Mouse (Mus musculus) T-helper 1 cell (primary cell): Measurements from ENCODE around the gene Gm2a.

Experiments
- in situ Hi-C: fragments of 300-600 bp; cut with MboI, MseI; formaldehyde crosslinking; loops from one replicate; pipeline ENCODE4 v1.15.1; 2025; ENCODE audit warnings: high pct_unique_total_duplicates

Gm2a gene

DNA sequence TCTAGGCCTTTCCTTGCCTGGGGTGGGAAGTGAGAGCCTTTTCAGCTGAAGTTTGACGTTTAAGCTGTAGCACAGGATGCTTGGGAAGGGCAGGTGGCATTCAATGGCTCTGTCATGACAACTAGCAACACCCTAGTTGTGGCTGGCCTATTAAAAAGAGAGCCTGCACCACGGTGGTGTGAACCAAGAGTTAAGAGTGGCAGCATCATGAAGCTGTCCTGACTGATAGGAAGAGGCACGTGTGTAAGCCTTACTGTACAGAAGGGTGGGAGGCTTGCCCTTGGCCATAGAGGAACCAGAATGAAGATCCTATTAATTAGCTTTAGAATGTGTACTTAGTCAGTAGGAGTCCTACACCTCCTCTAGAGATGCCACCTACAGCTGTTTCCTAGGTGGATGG, 30.5 kb downstream of the Gm2a start:
- in situ Hi-C loops, result no loop called here

DNA sequence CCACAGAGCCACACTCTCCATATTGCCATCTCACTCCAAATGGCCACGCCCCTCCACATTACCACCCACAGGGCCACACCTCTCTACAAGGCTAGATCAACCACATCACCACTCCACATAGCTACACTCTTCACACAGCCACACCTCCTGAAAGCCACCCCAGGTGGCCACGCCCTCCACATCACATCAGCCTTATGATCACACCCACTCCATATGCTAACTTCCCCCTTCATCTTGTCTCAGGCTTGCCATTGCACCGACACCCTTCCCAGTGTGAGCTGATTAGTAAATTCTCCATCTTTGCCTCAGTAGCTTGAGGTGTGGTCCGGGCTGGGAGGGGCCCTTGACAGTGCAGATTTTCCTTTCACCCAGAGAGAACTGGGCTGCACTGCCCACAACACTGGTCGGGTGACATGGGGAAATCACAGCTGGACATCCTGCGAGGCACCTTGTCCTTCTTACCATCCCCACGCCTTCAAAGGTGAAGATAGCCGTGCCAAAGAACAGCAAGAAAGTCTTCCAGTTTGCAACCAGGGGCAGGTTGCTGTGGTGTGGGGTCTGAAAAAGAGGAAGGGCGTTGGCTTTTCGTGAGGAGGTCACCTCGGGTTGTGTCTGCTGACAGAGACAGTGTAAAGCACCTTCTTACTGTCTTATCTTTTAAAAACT, 33.3 kb downstream of the Gm2a start:
- in situ Hi-C loops, result loop anchor here (5.0 kb wide), 1 partner anchor 34 kb away; the partner anchor contains the start of gene Gm2a

DNA sequence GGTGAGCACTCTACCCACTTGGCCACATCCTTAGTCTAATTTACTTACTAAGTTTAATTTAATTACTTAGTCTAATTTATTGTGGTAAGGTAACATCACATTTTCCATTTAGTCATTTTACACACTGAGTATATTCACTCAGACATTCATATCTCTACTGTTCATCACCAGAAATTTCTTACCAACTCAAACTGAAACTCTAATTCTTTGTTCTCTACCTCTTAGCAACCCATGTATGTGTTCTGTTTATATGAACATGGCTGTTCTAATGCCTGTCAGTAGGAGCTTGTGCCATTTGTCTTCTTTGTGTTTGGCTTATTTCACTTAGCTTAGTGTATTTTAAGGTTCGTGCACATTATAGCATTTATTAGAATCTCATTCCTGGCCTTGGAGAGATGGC, 34.0 kb downstream of the Gm2a start:
- in situ Hi-C loops, result loop anchor here (5.0 kb wide), 1 partner anchor 35 kb away; the partner anchor contains the start of gene Gm2a

DNA sequence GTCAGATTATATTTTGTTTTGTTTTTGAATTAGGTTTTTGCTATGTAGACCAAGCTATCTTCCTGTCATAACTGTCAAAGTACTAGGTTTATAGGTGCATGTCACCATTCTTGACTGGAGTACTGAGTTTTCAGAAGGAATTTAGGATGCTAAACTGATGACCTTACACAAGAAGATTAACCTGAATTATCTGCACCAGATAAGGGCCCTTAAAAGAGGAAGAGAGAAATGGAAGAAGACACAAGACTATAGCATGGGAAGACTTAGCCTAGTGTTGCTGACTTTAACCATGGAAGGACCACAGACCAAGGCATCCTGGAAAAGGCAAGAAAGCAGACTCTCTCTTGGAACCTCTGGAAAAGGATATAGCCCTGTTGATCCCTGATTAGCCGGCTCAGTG, 35.3 kb downstream of the Gm2a start:
- in situ Hi-C loops, result loop anchor here (5.0 kb wide), 1 partner anchor 36 kb away; the partner anchor contains the start of gene Gm2a

DNA sequence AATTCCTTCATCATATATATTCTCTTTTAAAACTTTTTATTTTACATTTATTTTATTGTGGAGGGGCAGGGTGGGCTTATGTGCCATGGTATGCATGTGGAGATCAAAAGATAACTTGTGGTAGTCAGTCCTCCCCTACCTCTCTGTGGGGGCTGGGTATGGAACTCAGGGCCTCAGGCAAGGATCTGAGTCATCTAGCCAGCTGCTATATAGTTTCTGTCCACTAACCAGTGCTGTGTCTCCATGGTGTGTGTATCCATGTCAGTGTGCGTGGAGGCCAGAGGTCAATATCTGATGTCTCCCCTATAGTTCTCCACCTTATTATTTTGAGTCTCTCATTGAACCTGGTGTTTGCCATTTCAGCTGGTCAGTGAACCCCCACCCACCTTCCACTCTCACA, 36.5 kb downstream of the Gm2a start:
- in situ Hi-C loops, result loop anchor here (5.0 kb wide), 1 partner anchor 37 kb away; the partner anchor contains the start of gene Gm2a

DNA sequence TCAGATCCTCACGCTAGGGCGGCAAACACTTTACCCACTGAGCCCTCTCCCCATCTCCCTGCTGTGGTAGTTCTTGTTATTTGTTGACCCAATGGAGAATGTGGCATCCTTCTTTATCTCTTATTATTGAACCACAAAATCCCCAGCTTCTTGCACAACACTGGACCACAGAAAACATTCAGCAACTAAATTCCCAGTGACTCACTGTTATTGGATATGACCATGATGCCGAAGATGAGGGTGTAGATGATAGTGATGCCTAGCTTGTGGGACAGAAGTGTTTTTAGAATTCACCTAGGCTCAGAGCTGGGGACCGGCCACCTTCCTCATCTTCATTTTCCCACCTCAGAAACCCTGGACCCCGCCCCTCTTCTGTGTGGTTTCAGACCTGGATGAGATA, 37.0 kb downstream of the Gm2a start:
- in situ Hi-C loops, result loop anchor here (5.0 kb wide), 1 partner anchor 38 kb away; the partner anchor contains the start of gene Gm2a

DNA sequence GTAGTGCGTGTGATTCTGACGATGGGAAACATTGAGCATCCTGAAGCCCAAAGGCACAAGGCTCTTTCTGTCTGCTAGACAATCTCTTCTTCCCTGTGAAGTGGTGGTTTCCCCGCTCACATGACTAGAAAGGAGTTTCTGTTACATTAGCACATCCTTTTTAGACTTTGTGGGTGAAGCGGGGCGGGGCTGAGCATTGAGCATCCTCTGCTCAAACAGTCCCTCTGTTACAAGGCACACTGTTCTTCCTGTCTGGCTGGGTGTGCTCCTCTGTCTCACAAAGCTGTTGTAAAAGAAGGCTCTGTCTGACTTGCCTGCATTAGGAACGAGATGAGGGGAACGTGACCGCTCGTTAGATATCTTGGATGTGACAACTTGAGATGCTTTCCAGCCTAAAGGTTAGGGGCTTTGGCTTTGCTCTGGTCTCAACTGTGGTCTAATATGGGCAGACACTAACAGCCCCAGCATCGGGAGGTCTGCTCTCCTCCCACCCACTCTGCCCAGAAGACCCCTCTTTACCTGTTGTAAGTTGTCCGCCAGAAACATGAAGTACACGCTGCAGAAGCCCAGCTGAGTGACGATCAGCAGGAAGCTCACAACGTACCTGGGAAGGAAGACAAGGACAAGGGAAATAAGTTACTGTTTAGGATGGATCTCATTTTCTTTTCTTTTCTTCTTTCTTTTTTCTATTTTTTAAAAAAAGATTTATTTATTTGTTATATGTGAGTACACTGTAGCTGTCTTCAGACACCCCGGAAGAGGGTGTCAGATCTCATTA, 39.0 kb downstream of the Gm2a start:
- in situ Hi-C loops, result no loop called here

DNA sequence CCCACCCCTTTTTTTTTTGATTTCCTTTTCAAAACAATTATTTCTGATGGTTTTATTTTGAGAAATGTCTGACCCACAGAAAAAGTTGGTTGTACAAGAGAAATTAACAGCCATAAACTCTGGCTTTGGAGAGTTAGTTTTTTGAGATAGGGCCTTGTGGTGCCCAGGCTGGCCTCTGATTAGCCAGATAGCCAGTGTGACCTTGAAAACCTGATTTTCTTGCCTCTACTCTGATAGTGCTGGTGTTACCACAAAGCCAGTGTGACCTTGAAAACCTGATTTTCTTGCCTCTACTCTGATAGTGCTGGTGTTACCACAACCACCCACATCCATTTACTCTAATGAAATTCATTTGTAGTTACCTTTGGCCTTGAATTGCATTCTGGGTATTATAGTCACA, 39.7 kb downstream of the Gm2a start:
- in situ Hi-C loops, result no loop called here

DNA sequence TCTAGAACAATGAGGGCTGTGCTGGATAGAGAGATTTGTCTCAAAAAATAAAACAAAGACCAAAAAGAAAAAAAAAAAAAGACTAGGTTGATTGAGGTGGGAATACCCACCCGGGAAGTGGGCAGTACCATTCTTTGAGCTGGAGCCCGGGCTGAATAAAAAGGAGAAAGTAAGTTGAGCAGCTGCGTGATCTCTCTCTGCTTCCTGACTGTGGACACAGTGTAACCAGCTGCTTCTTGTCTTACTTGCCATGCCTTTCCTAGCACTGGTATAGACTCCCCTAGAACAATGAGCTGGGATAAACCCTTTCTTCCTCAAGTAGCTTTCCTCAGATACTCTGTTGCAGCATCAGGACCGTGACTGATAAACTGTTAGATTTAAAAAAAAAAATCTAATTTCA, 43.6 kb downstream of the Gm2a start:
- in situ Hi-C loops, result no loop called here

DNA sequence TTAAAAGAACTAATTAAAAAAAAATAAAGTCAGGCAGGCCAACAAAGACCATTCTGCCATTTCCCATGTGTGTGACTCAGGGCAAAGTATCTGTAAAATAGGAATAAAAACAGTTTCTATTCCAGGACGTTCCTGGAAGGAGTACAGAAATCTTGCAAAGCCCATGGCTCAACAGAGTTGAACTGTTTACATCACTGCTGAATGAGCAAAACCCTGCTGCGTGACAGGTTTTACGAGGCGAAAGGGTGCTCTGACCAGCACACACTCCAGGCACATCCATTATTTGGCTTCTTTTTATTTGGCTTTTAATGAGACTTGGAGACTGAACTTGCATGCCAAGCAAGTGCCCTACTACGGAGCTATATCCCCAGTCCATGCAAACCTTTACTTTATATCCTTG, 46.1 kb downstream of the Gm2a start:
- in situ Hi-C loops, result no loop called here

DNA sequence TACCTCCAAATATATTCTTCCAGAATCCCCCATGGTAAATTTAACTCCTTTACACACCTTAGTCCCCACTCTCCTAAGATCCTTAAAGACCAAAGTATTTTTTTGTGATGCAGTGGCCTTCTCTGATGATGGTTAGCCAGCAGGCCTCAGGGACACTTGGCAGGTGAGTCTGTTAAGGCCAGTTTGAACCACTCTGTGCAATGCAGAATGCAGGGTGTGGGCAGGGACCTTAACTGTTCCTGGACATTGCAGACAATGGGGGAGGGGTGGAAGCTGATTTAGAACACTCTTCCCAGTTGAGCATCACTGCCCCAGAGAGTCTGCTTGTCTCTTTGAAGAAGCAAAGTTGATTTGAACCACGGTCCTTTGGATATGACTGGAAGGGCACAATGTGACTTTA, 48.9 kb downstream of the Gm2a start:
- in situ Hi-C loops, result no loop called here

DNA sequence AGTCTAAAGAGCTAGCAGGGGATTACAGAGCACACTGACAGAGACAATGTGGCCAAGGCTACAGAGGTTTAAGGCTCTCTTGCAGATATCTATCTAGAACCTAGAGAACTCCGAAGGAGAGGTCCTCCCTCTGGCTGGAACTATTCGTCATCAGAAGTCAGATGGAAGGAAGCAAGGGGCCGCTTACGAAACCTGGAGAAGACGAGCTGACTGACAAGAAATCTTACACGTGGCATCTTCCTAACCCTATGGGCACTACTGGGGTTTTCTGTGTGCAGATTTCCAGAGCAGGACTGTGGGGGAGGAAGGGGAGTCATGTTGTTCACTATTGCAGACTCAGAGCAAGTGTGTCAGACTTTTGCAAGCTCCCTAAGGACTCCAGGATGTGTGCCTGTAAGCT, 49.5 kb downstream of the Gm2a start:
- in situ Hi-C loops, result no loop called here

DNA sequence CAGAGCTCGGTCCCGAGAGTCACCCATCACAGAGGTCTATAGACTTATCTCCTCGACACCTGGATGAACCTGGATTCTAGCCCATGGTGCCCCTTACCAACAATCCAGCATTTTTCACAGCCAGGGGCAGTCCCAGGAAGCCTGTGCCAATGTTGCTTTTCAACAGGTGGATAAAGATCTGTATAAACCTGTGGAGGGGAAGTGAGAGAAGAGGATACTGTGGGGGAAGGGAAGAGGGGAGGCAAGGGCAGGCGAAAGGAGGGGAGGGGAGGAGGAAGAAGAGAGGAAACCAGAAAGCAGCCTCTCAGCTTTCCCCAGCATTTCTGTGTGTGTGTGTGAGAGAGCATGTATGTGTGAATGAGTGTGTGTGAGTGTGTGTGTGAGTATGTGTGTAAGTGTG, 50.5 kb downstream of the Gm2a start:
- in situ Hi-C loops, result no loop called here

DNA sequence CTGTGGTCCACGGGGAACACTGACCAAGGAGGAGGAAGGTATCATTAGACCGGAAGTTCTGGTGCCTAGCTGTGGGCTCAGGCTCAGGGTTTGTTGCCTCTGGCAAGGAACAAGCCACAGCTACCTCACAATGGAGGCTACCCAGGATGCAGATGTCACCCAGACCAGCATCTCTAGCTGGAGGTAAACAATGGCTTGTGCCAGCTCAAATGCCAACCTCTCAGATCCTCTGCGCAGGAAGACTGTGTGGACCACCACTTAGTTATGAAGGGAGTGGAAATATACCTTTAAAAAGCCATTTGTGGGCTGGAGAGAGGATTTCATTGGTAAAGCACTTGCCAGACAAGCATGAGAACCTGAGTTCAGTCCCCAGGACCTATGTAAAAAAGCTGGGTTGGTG, 53.7 kb downstream of the Gm2a start, which contains the start of gene Slc36a3:
Gene Slc36a3 (minus strand): TSS at position 101 of the 400 bp plus-strand sequence.
- in situ Hi-C loops, result no loop called here

DNA sequence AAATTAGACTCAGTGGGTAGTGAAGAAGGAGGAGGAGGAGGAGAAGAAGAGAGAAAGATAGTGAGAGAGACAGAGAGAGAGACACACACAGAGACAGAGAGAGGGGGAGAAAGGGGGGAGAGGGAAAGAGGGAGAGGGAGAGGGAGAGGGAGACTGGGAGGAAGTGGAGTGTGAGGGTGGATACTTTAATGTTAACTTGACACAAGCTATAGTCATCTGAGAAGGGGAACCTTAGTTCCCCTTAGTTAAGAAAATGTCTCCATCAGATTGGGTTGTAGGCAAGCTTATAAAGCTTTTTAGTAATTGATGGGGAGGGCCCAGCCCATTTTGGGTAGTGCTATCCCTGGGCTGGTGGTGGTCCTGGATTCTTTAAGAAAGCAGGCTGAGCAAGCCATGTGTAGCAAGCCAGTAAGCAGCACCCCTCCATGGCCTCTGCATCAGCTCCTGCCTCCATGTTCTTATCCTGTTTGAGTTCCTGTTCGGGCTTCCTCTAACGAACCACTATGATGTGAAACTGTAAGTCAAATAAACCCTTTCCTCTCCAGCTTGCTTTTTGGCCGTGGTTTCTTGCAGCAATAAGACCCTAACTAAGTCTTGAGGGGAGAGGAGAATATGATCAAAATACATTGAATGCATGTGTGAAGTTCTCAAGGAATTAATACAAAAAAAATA, 56.6 kb downstream of the Gm2a start:
- in situ Hi-C loops, result no loop called here

DNA sequence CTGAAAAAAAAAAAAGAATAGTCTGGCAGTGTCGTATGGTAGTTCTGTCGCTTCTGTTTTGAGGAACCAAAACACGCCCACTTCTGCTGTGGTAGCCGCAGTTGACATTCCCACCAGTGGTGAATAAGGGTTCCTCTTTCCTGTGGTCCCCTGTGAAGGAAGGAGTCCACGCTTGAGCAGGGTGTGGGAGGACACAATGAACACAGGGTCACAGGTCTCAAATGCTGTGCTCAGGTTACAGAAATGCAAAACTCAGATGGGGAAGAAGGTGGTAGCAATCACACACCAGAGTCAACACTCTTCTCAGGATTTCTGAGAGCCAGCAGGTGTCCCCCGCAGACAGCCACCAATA, 57.1 kb downstream of the Gm2a start:
- in situ Hi-C loops, result no loop called here

DNA sequence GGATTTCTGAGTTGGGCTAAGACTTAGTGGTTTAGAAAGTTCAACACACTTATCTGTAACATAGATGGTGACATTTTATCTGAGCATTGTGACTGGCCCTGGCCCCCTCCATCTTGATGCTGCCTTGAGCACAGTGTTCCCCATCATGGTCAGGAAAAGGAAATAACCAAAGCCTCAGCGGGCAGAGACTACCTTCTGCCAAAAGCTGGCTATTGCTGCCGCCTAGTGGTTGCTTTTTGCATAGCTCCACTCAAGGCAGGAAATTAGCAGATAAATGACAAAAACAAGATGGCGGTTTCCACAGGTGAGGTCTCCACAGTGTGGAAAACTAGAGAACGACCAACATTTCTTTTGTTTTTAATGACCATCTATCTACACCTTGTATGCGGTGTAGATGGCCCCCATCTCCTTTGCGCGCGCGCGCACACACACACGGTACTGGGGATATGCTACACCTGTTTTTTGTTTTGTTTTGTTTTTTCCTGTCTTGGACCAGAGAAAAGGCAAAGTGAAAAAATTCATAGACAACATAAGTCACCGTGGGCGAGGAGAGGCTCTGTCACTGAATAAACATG, 61.0 kb downstream of the Gm2a start:
- in situ Hi-C loops, result no loop called here
